In genomic region chr4:130629391-130629790, GRCm38 (mm10) we compare ENCODE assay signal across 8 mouse cellular contexts. TPM values are rescaled to one million over a fixed set of nuclear protein-coding genes. Genes with fewer than 3 reads are reported as not detected.
A peak's percentile ranks its signal among the peaks of the same experiment; 100 is the strongest.
DNase-seq lines count a peak whose midpoint lies in the region; ATAC-seq lines count a peak whose summit lies in the region.

No protein-coding gene starts in this region.

- 5% methylated on average over 4 of the region's 4 CpGs for WGBS in heart, embryonic 10.5 days
- 11% methylated on average over 4 of the region's 4 CpGs for WGBS in stomach, embryonic 15.5 days

- peak; percentile 12 to 20 for DNase-seq in cerebellum, postnatal 36 days
- no peak for DNase-seq in cerebellum, adult 9-10 months
- peak; percentile 73 for DNase-seq in embryo, embryonic 10.5 days (ENCODE audit: low spot score)
- DNase-seq in heart, embryonic 10.5 days (ENCODE audit: low spot score), result no peak
- peak; percentile 69 for DNase-seq in kidney, adult 9 months
- peak; percentile 35 for DNase-seq in lung, postnatal 25 days (ENCODE audit: low spot score)
- no peak for DNase-seq in urinary bladder, postnatal 25 days (ENCODE audit: low spot score)

- peak overlapping the region; percentile 48 for H3K4me2 ChIP-seq in stomach, embryonic 15.5 days

- H3K36me3 ChIP-seq in heart, embryonic 10.5 days, result no peaks in the 10 kb centered on the region
- H3K36me3 ChIP-seq in stomach, embryonic 15.5 days, result no peaks in the 10 kb centered on the region

- ATAC-seq in stomach, embryonic 15.5 days (ENCODE audit: insufficient read depth, low FRiP score, low read depth), result no peak

- H3K9ac ChIP-seq in stomach, embryonic 15.5 days, result no peak overlapping the region

- peak overlapping the region; percentile 38 for H3K4me3 ChIP-seq in heart, embryonic 10.5 days
- H3K4me3 ChIP-seq in stomach, embryonic 15.5 days (replicated peaks), result peak overlapping the region; percentile 19; the same call in 1 of the 2 replicates

- H3K27ac ChIP-seq in heart, embryonic 10.5 days, result peak overlapping the region; percentile 82
- peak overlapping the region; percentile 66; the same call in 1 of the 2 replicates for H3K27ac ChIP-seq in stomach, embryonic 15.5 days

- H3K9me3 ChIP-seq in heart, embryonic 10.5 days, result no peaks in the 10 kb centered on the region
- H3K9me3 ChIP-seq in stomach, embryonic 15.5 days, result no peaks in the 10 kb centered on the region

- no peaks in the 10 kb centered on the region for H3K27me3 ChIP-seq in heart, embryonic 10.5 days (ENCODE audit: insufficient read depth, poor library complexity, severe bottlenecking)
- H3K27me3 ChIP-seq in stomach, embryonic 15.5 days (replicated peaks), result no peaks in the 10 kb centered on the region

- no peaks in the 10 kb centered on the region for H3K4me1 ChIP-seq in heart, embryonic 10.5 days
- no peaks in the 10 kb centered on the region for H3K4me1 ChIP-seq in stomach, embryonic 15.5 days

RNA-seq across cellular contexts. Expression of gene Pum1, which starts 33.7 kb away (rescaled TPM):
- polyA plus RNA-seq in heart, embryonic 10.5 days (2016; fragmentation: Nextera tagmentation; extraction: Ambion mirVana), result 72.5 and 81.0 TPM in 2 replicates
- 72.4 and 78.4 TPM in 2 replicates for polyA plus RNA-seq in stomach, embryonic 15.5 days (2015; fragmentation: Nextera tagmentation; extraction: Ambion mirVana)

RNA-seq across cellular contexts. Expression of gene Nkain1, which starts 55.4 kb away (rescaled TPM):
- polyA plus RNA-seq in heart, embryonic 10.5 days (2016; fragmentation: Nextera tagmentation; extraction: Ambion mirVana), result 1.0 and 2.7 TPM in 2 replicates
- polyA plus RNA-seq in stomach, embryonic 15.5 days (2015; fragmentation: Nextera tagmentation; extraction: Ambion mirVana), result 1.2 TPM in 2 replicates

Comparison
In these comparisons a context has a peak if more than half of its experiments do, and no peak if none do; other contexts are left out.
1. DNase-seq: peak in cerebellum, postnatal 36 days (2 of 2), embryo, embryonic 10.5 days (single experiment), kidney, adult 9 months (single experiment) and lung, postnatal 25 days (single experiment); none in cerebellum, adult 9-10 months (single experiment), heart, embryonic 10.5 days (single experiment) and urinary bladder, postnatal 25 days (single experiment).